Mouse (Mus musculus): Measurements from ENCODE around the gene Fance.

DNA sequence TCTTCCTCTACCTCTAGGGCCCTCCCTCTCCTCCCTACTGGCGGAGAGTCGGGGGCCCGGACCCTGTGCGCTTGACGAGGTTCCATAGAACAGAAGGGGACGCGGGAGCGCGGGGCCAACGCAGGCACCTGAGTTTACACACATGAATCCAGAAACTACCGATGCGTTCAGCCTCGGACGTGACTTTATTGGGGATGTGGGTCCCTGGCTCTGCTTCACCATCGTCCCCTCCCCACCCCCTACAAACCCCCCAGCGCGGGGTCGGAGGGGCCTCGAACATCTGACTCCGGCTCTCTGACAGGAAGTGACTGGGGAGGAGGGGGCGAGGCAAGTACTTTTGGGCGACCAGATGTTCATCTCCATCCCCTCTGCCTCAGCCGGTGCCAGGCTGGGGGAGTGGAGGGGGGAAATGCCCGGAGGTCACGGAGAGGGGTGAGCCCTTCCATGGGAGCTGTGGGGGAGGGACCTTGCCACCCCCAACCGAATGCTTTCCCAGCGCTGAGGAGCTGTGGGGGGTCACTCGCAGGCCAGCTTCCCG is 38.1 kb downstream of the Fance start:
- no peak for TF ChIP-seq CTCF (IDR thresholded peaks at IDR 0.05; ENCODE audit: low read depth)
- no peak for TF ChIP-seq EP300 (IDR thresholded peaks at IDR 0.05; ENCODE audit: low read depth)
